Mouse (Mus musculus): ENCODE data around the gene Syt5.
"Not testable (repeated sequence)": the region's sequence is repeated elsewhere in the genome, so short reads cannot be mapped to it uniquely, and the experiment has no call there.

Gene Syt5

GRCm38 (mm10) chr7:4547221-4547641, at the start of gene Syt5:
Gene Syt5 (minus strand): TSS chr7:4547541.
- DNase-seq (ENCODE audit: low spot score): peak; percentile 56

- DNase-seq (ENCODE audit: low spot score): not testable (repeated sequence)
Observed at GRCm38 (mm10) chr7:4597046-4597445, 49.7 kb upstream of the Syt5 start.

- DNase-seq (ENCODE audit: low spot score): not testable (repeated sequence)
Observed at GRCm38 (mm10) chr7:4581481-4581880, 34.1 kb upstream of the Syt5 start.

GRCm38 (mm10) chr7:4572361-4572760, 25.0 kb upstream of the Syt5 start:
- DNase-seq (ENCODE audit: low spot score): not testable (repeated sequence)

DNA sequence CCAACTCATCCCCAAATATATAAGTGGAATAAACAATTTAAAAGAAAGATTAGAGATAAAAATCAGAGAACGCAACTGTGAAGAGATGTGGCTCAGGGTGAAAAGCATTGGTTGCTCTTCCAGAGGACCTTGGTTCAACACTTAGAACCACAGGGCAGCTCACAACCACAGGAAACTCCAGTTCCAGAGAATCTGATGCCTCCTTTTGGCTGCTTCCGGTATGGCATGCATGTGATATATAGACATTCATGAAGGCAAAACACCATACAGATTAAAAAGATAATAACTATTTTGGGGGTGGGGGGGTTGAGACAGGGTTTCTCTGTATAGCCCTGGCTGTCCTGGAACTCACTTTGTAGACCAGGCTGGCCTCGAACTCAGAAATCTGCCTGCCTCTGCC, 15.3 kb upstream of the Syt5 start:
- no peak for DNase-seq (ENCODE audit: low spot score)

DNA sequence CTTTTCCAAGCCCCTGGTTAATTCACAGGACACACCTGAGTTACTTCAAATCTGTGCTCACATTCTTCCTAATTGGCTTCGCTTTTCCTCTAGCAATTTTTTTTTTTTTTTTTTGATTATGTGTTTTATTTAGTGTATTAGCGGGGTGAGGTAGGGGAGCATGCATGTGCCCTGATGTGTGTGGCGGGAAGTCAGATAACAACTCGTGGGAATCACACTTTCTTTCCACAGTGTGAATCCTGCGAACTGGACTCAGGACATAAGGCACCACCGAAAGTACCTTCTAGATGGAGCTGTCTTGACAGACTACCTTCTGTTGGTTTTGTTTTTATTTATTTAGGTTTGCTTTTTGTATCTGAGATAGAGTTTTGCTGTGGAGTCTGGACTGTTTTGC, 9.8 kb upstream of the Syt5 start:
- DNase-seq (ENCODE audit: low spot score): no peak

DNA sequence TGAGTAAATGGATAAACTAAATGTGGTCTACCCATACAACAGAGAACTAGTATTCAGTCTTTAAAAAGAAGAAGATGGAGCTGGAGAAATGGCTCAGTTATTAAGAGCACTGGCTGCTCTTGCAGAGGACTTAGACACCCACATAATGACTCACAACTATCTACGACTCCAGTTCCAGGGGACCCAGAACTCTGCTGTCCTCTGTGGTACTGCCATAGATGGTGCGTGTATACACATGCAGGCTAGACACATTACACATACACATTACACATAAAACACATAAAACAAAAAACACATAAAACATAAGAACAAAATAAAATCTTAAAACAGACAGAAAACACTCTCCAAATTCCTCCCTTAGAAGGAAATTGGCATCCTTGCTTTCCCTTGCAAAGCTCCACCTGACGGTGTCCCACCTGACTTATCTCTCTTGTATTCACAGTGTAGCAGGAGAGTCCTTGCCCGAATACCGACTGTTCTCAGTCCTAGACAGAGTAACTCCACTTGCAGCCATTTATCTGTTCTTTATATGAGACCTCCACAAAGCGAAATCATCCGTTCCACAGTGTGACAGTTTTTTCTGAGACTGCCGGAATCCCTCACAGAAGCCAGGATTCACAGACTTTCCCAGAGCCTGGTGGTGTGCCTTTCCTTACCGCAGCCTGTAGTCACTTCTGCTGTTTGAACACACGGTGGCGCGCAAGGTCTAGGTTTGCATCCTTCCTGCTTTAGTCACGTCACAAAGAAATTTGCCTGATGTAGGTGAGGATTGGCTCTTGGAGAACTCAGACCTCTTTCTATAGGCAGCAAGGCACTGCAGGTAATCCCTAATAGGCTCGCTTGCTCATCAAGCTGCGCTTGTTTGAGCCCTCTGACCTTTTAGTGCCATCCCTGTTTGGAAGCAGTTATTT, 9.2 kb upstream of the Syt5 start:
- DNase-seq (ENCODE audit: low spot score): peak; percentile 76

DNA sequence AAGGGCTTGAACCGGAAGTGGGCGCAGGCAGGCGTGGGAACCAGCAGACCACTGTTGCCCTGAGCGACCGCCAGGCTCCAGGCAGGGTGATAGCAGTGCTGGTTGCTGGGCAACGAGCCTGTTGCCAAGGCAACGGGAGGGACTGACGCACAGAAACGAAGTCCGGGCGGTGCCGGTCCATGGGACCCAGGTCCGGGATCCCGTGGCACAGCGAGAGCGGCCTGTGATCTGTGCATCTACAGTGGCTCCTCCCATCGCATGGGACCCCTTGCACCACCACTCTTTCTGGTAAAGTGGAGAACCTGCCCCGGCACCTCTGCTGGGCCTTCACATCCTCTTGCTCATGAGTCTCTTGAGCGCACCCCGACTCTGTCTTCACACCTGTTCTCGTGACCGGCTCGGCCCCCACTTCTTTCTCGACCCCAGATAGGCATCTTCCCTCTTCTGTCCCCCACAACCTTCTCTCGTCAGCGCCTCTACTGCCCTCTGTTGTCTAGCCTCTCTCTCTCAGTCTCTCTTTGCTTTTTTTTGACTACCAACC, 680 bp downstream of the Syt5 start:
- peak; percentile 93 for DNase-seq (ENCODE audit: low spot score)

GRCm38 (mm10) chr7:4546050-4546449, 1.3 kb downstream of the Syt5 start:
- DNase-seq (ENCODE audit: low spot score): no peak

GRCm38 (mm10) chr7:4542013-4542412, 5.3 kb downstream of the Syt5 start:
- DNase-seq (ENCODE audit: low spot score): no peak

DNA sequence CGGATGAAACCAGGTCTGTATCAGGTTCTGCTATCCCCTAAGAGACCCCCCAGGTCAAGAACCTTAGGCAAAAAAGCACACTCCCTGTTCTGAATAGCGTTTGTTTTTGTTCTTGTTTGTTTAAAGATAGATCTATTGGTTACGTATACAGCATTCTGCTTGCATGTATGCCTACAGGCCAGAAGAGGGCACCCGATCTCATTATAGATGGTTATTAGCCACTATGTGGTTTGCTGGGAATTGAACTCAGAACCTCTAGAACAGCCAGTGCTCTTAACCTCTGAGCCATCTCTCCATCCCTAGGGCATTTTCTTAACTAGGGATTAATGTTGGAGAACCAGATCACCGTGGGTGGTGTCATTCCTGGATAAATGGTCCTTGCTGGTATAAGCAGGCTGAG, 6.0 kb downstream of the Syt5 start:
- DNase-seq (ENCODE audit: low spot score): no peak

DNA sequence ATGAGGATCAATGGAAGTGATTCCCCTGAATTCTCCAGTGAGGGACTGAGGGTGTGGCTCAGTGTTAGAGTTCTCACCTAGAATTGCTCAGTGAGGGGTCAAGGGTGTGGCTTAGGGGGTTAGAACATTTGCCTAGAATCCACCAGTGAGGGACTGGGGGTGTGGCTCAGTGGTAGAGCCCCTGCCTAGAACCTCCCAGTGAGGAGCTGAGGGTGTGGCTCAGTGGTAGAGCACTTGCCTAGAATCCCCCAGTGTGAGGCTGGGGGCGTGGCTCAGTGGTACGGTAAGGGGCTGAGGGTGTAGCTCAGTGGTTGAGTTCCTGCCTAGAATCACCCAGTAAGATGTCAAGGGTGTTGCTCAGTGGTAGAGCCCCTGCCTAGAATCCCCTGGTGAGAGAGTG, 8.3 kb downstream of the Syt5 start:
- DNase-seq (ENCODE audit: low spot score): no peak

DNA sequence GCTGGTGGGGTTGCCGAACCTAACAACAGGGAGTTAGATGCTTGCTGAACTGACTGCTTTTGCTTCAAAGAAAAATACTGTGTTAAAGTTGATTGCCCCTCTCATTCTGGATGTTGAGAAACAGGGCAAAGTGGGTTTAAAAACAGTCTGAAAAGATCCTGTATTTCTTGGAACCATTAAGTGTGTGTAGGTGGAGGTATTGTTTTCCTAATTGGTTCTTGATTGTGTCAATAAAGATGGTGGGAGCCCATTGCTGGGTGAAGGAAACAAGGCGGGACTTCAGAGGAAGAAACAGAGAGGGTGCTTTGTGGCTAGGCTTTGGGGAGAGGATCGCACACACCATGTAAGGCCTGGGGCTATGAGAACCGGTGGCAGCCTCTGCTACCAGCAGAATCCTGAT, 10.2 kb downstream of the Syt5 start:
- DNase-seq (ENCODE audit: low spot score): no peak

- no peak for DNase-seq (ENCODE audit: low spot score)
Observed at GRCm38 (mm10) chr7:4536369-4536768, 11.0 kb downstream of the Syt5 start.

DNA sequence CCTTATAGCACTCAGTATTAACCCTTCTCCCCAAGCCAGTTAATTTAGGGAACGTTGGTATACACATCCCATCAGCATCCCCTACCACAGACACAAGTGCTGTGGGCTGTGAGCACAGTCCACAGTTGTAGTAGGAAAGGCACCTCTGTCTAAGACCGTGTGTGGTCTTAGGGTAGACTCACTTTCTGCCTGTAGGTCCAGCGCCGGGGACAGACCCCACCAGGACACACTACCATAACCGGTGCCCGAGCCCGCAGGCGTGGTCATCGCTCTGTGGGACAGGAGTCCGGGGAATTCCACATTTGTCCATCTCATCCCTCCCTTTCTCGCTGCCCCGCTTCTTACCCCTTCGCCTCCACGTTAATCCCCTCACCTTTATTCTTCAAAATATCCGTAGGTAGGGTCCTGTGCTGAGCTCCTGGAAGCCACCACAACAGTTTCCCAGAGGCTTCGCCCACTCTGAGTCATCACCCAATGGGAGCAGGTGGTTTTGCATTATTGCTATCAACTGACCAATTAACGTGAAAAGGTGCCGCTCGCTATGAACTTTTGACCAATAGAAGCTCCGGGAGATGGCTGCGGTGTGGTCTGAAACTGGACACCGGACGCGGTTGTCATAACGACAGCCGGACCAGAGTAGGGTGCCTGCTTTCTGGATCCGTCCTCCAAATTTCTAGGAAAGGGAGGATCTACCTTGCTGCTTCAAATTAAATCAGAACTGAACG, 15.2 kb downstream of the Syt5 start, which contains the start of gene Dnaaf3:
Gene Dnaaf3 (minus strand): TSS at position 449 of the 725 bp plus-strand sequence.
- DNase-seq (ENCODE audit: low spot score): no peak

- not testable (repeated sequence) for DNase-seq (ENCODE audit: low spot score)
Observed at GRCm38 (mm10) chr7:4530166-4530565, 17.2 kb downstream of the Syt5 start.

DNA sequence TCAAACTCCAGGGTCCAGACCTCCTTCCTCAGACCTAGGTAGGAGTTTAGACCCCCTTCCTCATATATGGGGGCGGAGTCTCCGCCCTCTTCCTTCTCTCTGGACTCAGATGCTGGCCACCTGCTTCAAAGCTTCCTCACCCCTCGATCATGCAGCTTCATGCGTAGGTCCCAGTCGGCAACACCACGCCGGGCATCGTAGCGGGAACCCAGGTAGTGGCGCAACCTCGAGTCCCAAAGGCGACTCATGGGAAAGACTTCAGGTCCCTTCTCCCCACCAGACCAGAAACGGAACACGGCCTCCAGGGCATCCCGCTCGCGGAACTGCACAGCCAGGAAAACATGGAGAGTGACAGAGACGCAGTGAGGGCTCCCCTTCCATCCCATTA, 20.0 kb downstream of the Syt5 start:
- DNase-seq (ENCODE audit: low spot score): no peak

DNA sequence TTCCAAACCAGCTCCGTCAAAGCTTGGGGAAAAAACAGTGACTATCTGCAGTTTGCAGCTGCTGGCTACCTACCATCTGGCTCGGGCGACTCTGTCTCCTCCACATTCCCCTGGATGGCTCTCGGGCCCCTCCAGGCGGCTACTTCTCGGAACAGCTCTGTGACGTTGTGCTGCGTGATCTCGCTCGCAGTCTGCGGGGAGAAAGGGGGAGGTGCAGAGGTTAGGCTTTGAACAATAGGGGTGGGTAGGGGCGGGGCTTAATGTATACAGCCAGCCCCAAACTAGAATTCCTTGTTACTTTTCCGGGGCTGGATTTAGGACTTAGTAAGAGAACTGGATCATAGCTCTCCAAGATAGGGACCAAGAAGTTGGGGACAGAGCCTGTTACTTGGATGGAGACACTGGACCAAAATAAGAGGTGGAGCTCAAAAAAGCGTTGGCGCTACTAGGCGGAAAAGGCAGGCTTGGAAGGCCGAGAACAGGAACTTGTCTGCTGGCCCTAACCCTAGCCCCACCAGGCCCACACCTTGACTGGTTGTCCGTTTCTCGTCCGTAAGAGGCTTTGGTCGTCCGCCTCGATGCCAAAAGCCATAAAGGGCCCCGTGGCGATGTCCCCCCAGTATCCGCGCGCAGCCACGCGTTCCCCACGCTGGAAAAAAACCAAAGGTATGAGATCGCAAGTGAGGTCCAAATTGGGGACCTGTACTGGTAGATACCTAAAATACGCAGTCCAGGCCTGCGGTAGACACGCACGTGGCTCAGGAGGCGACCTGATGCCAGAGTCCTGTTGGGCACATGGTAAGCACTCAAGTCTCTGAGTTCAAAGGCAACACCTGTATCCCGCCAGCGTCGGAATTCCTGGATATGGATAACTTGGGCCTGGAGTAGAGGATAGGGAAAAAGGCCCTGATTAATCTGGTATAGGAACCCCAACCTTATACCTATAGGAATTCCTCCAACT, 20.7 kb downstream of the Syt5 start:
- no peak for DNase-seq (ENCODE audit: low spot score)

DNA sequence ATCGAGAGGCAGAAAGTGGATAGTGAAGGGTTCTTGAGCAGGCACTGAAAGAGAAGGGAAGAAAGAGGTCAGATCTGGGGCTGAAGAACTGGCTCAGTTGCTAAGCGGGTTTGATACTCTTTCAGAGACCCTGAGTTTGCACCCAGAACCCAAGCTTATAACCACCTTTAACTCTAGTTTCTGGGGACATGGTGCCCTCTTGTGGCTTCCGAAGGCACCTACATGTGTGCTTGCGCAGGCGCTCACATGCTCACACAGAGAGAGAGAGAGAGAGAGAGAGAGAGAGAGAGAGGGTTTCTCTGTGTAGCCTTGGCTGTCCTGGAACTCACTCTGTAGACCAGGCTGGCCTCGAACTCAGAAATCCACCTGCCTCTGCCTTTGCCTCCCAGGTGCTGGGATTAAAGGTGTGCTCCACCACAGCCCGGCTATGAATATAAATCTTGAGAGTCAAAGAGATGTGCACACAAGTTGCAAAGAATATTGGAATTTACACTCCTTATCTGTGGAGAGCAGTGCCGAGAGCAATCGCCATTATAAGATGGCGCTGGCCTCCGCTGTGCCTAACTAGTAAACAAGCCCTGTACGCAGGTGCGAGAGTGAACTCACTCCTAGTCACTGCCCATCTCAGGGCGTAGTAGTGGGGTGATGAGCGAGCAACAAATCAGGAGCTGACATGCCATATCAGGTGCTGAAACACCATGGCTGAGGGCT, 23.0 kb downstream of the Syt5 start, which contains the start of gene Tnni3:
Gene Tnni3 (minus strand): TSS at position 18 of the 711 bp plus-strand sequence.
- DNase-seq (ENCODE audit: low spot score): not testable (repeated sequence)

GRCm38 (mm10) chr7:4523205-4524130, 23.9 kb downstream of the Syt5 start:
- no peak for DNase-seq (ENCODE audit: low spot score)

Data from left cerebral cortex, adult 11 months (tissue).